Mouse (Mus musculus): ENCODE data around the gene Lmo2. TPM values are rescaled to one million over a fixed set of nuclear protein-coding genes. Genes with fewer than 3 reads are reported as not detected.
"Not testable (repeated sequence)": the region's sequence is repeated elsewhere in the genome, so short reads cannot be mapped to it uniquely, and the experiment has no call there.

Lmo2 gene
- polyA plus RNA-seq, 1 experiment from 2014 or later, result 35.2 TPM

GRCm38 (mm10) chr2:103992618-103993332, 35.0 kb downstream of the Lmo2 start:
- 31% methylated on average over 17 of the region's 17 CpGs for WGBS
- Histone ChIP-seq H3K9me3 (no peaks in the 10 kb centered on the region), H3K4me1 (no peaks in the 10 kb centered on the region), H3K4me3 (no peak overlapping the region), H3K36me3 (no peaks in the 10 kb centered on the region), H3K27me3 (ENCODE audit: insufficient read depth, poor library complexity, severe bottlenecking) (peaks cover 17% of the 10 kb centered on the region), H3K27ac (no peak overlapping the region)
- DNase-seq (ENCODE audit: low spot score), result no peak

GRCm38 (mm10) chr2:104001076-104001475, 43.3 kb downstream of the Lmo2 start:
- Histone ChIP-seq H3K27ac (no peak overlapping the region), H3K4me1 (no peaks in the 10 kb centered on the region), H3K36me3 (no peaks in the 10 kb centered on the region), H3K27me3 (ENCODE audit: insufficient read depth, poor library complexity, severe bottlenecking) (peaks cover 17% of the 10 kb centered on the region), H3K4me3 (no peak overlapping the region), H3K9me3 (no peaks in the 10 kb centered on the region)
- 26% methylated on average over 2 of the region's 2 CpGs for WGBS
- no peak for DNase-seq (ENCODE audit: low spot score)

GRCm38 (mm10) chr2:104001861-104002260, 44.1 kb downstream of the Lmo2 start:
- WGBS, result 67% methylated on average over 4 of the region's 4 CpGs
- no peak overlapping the region for H3K4me3 ChIP-seq
- no peaks in the 10 kb centered on the region for H3K36me3 ChIP-seq
- no peak overlapping the region for H3K27ac ChIP-seq
- no peak for DNase-seq (ENCODE audit: low spot score)
- H3K4me1 ChIP-seq, result no peaks in the 10 kb centered on the region
- no peaks in the 10 kb centered on the region for H3K9me3 ChIP-seq
- H3K27me3 ChIP-seq (ENCODE audit: insufficient read depth, poor library complexity, severe bottlenecking), result peaks cover 17% of the 10 kb centered on the region

- H3K4me1 ChIP-seq, result no peaks in the 10 kb centered on the region
- no peak for DNase-seq (ENCODE audit: low spot score)
- no peak overlapping the region for H3K27ac ChIP-seq
- H3K36me3 ChIP-seq, result no peaks in the 10 kb centered on the region
- H3K4me3 ChIP-seq, result no peak overlapping the region
- peaks cover 26% of the 10 kb centered on the region for H3K27me3 ChIP-seq (ENCODE audit: insufficient read depth, poor library complexity, severe bottlenecking)
- no peaks in the 10 kb centered on the region for H3K9me3 ChIP-seq
- 32% methylated on average over 16 of the region's 16 CpGs for WGBS
These were observed 45.1 kb downstream of the Lmo2 start for GRCm38 (mm10) chr2:104002711-104003413.

- no peak for DNase-seq (ENCODE audit: low spot score)
- 77% methylated on average over 7 of the region's 7 CpGs for WGBS
- H3K9me3 ChIP-seq, result no peaks in the 10 kb centered on the region
- H3K4me3 ChIP-seq, result no peak overlapping the region
- H3K27me3 ChIP-seq (ENCODE audit: insufficient read depth, poor library complexity, severe bottlenecking), result peaks cover 16% of the 10 kb centered on the region
- no peaks in the 10 kb centered on the region for H3K4me1 ChIP-seq
- no peaks in the 10 kb centered on the region for H3K36me3 ChIP-seq
- H3K27ac ChIP-seq, result no peak overlapping the region
These were observed 50.2 kb downstream of the Lmo2 start for GRCm38 (mm10) chr2:104007793-104008519.

- H3K27me3 ChIP-seq (ENCODE audit: insufficient read depth, poor library complexity, severe bottlenecking); H3K27ac ChIP-seq; DNase-seq (ENCODE audit: low spot score); H3K36me3 ChIP-seq; H3K9me3 ChIP-seq; H3K4me3 ChIP-seq; H3K4me1 ChIP-seq: not testable (repeated sequence)
- 90% methylated on average over 3 of the region's 3 CpGs for WGBS
These were observed 51.1 kb downstream of the Lmo2 start for GRCm38 (mm10) chr2:104008853-104009252.

GRCm38 (mm10) chr2:104023096-104023495, 65.3 kb downstream of the Lmo2 start:
- Histone ChIP-seq H3K4me3 (no peak overlapping the region), H3K4me1 (no peaks in the 10 kb centered on the region), H3K36me3 (no peaks in the 10 kb centered on the region), H3K9me3 (no peaks in the 10 kb centered on the region), H3K27me3 (ENCODE audit: insufficient read depth, poor library complexity, severe bottlenecking) (no peaks in the 10 kb centered on the region), H3K27ac (no peak overlapping the region)
- 82% methylated on average over 7 of the region's 7 CpGs for WGBS
- DNase-seq (ENCODE audit: low spot score), result no peak

GRCm38 (mm10) chr2:104024656-104025055, 66.9 kb downstream of the Lmo2 start:
- Histone ChIP-seq H3K27me3 (ENCODE audit: insufficient read depth, poor library complexity, severe bottlenecking) (no peaks in the 10 kb centered on the region), H3K4me1 (peaks cover 13% of the 10 kb centered on the region; the same call in 1 of the 2 replicates), H3K4me3 (no peak overlapping the region), H3K36me3 (no peaks in the 10 kb centered on the region), H3K9me3 (no peaks in the 10 kb centered on the region), H3K27ac (no peak overlapping the region)
- WGBS, result 91% methylated on average over 4 of the region's 4 CpGs
- DNase-seq (ENCODE audit: low spot score), result no peak

GRCm38 (mm10) chr2:104027458-104028138, 69.8 kb downstream of the Lmo2 start, which contains the start of gene Fbxo3:
Gene Fbxo3 (plus strand): TSS chr2:104027721.
- H3K4me3 ChIP-seq, result peak within 1 kb of the TSS; percentile 83
- DNase-seq (ENCODE audit: low spot score), result peak; percentile 97
- H3K9me3 ChIP-seq, result no peaks in the 10 kb centered on the region
- H3K4me1 ChIP-seq, result peaks cover 16% of the 10 kb centered on the region; the same call in 1 of the 2 replicates
- peak within 1 kb of the TSS; percentile 95 for H3K27ac ChIP-seq
- peaks cover 5% of the 10 kb centered on the region; the same call in 1 of the 2 replicates for H3K36me3 ChIP-seq
- WGBS, result under 1% methylated on average over 43 of the region's 44 CpGs
- no peaks in the 10 kb centered on the region for H3K27me3 ChIP-seq (ENCODE audit: insufficient read depth, poor library complexity, severe bottlenecking)

GRCm38 (mm10) chr2:104028139-104028723, 70.4 kb downstream of the Lmo2 start, which contains the start of gene 4931422A03Rik:
Gene 4931422A03Rik (minus strand): TSS chr2:104028361.
- no peak for DNase-seq (ENCODE audit: low spot score)
- peak within 1 kb of the TSS; percentile 83 for H3K4me3 ChIP-seq
- H3K27me3 ChIP-seq (ENCODE audit: insufficient read depth, poor library complexity, severe bottlenecking), result no peaks in the 10 kb centered on the region
- H3K27ac ChIP-seq, result peak within 1 kb of the TSS; percentile 95
- under 1% methylated on average over 32 of the region's 32 CpGs for WGBS
- peaks cover 5% of the 10 kb centered on the region; the same call in 1 of the 2 replicates for H3K36me3 ChIP-seq
- H3K4me1 ChIP-seq, result peaks cover 16% of the 10 kb centered on the region; the same call in 1 of the 2 replicates
- H3K9me3 ChIP-seq, result no peaks in the 10 kb centered on the region

GRCm38 (mm10) chr2:104029074-104029473, 71.3 kb downstream of the Lmo2 start:
- DNase-seq (ENCODE audit: low spot score), result no peak
- WGBS, result 54% methylated on average over 2 of the region's 2 CpGs
- Histone ChIP-seq H3K27ac (no peak overlapping the region; the same call in 1 of the 2 replicates), H3K9me3 (no peaks in the 10 kb centered on the region), H3K4me1 (peaks cover 16% of the 10 kb centered on the region; the same call in 1 of the 2 replicates), H3K4me3 (peak overlapping the region; percentile 83), H3K27me3 (ENCODE audit: insufficient read depth, poor library complexity, severe bottlenecking) (no peaks in the 10 kb centered on the region), H3K36me3 (peaks cover 10% of the 10 kb centered on the region)

- peaks cover 16% of the 10 kb centered on the region; the same call in 1 of the 2 replicates for H3K4me1 ChIP-seq
- H3K9me3 ChIP-seq, result no peaks in the 10 kb centered on the region
- H3K36me3 ChIP-seq, result peaks cover 17% of the 10 kb centered on the region
- 87% methylated on average over 3 of the region's 3 CpGs for WGBS
- no peak for DNase-seq (ENCODE audit: low spot score)
- no peak overlapping the region for H3K4me3 ChIP-seq
- no peak overlapping the region for H3K27ac ChIP-seq
- no peaks in the 10 kb centered on the region for H3K27me3 ChIP-seq (ENCODE audit: insufficient read depth, poor library complexity, severe bottlenecking)
These were observed 72.6 kb downstream of the Lmo2 start for GRCm38 (mm10) chr2:104030381-104030780.

Measured in heart, embryonic 10.5 days (tissue).